Mouse (Mus musculus) stomach, embryonic 16.5 days (tissue): ENCODE measurements around the gene Smurf2. TPM values are rescaled to one million over a fixed set of nuclear protein-coding genes. Genes with fewer than 3 reads are reported as not detected.

Source experiments
- ATAC-seq: fragments of 200-750 bp; cut with Nextera tagmentation; 2 replicates; pipeline ENCODE4 v1.8.0; 2017; ENCODE audit warnings: moderate number of reproducible peaks, moderate TSS enrichment; ENCODE audit not compliant: insufficient read depth, low FRiP score
- H3K27ac ChIP-seq: fragments of 300-500 bp; sonication (generic); 2 replicates; pipeline ENCODE4 v1.5.1; 2014; ENCODE audit warnings: low read length
- H3K27me3 ChIP-seq: fragments of 300-500 bp; sonication (generic); 2 replicates; pipeline ENCODE4 v1.6.1; 2014; ENCODE audit warnings: low read length, control low read depth, mixed read lengths; ENCODE audit not compliant: control insufficient read depth, insufficient read depth
- H3K36me3 ChIP-seq: fragments of 300-500 bp; sonication (generic); 2 replicates; pipeline ENCODE4 v1.6.1; 2014; ENCODE audit warnings: low read length; ENCODE audit not compliant: control insufficient read depth, insufficient read depth
- H3K4me1 ChIP-seq: fragments of 300-500 bp; sonication (generic); 2 replicates; pipeline ENCODE4 v1.6.1; 2014; ENCODE audit warnings: low read length, control low read depth, mixed read lengths; ENCODE audit not compliant: control insufficient read depth, insufficient read depth
- H3K4me2 ChIP-seq: fragments of 300-500 bp; sonication (generic); 2 replicates; pipeline ENCODE4 v1.6.1; 2014; ENCODE audit warnings: low read depth, low read length, mixed read lengths
- H3K4me3 ChIP-seq: fragments of 300-500 bp; sonication (generic); replicated peaks from 2 replicates; pipeline ENCODE4 v1.5.1; 2014; ENCODE audit warnings: mild to moderate bottlenecking, low read length
- H3K9ac ChIP-seq: fragments of 300-500 bp; sonication (generic); 2 replicates; pipeline ENCODE4 v1.6.1; 2014; ENCODE audit warnings: low read length
- H3K9me3 ChIP-seq: fragments of 300-500 bp; sonication (generic); replicated peaks from 2 replicates; pipeline ENCODE4 v1.6.1; 2016; ENCODE audit warnings: low read length, control low read depth; ENCODE audit not compliant: control insufficient read depth
- WGBS: fragments of 180-500 bp; shearing (Covaris S2); extraction: QIAGEN DNeasy Blood & Tissue Kit; methylation state at CpG from one replicate; pipeline ENCODE4 v1.1.7; 2014; 5-methylcytosine and 5-hydroxymethylcytosine counted together
- polyA plus RNA-seq: library from polyadenylated mRNA; unstranded; fragments of >200 nt; fragmentation: Nextera tagmentation; extraction: Ambion mirVana; gene quantifications from 2 replicates; pipeline ENCODE4 v1.2.1, GENCODE M21; 2015

Gene Smurf2
- polyA plus RNA-seq, 1 experiment from 2014 or later, result 14.2 TPM

DNA sequence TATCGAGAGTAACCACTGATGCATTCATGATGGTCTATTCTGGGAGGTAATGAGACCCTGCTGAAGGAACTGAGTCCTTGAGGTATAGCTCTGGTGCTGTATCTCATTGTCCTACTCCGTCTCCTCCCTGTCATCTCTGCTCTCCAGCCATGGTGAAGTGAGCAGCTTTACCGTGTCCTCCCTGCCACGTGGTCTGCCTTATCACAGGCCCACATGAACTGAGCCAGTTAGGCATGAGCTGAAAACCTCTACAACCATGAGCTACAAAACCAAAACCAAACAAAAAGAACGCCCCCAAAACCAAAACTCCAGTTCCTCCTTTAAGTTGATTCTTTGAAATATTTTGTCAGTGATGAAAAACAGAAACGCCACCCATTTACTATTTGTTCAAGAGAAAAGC lies 47.9 kb downstream of the Smurf2 start:
- H3K27ac ChIP-seq, result no peak overlapping the region
- no peak for ATAC-seq
- no peak overlapping the region for H3K9ac ChIP-seq
- H3K4me3 ChIP-seq, result no peak overlapping the region
- 74% methylated on average over 6 of the region's 6 CpGs for WGBS
- H3K4me1 ChIP-seq, result no peaks in the 10 kb centered on the region; the same call in 1 of the 2 replicates
- H3K4me2 ChIP-seq, result no peak overlapping the region
- H3K27me3 ChIP-seq, result no peaks in the 10 kb centered on the region
- H3K36me3 ChIP-seq, result peaks cover 5% of the 10 kb centered on the region; the same call in 1 of the 2 replicates
- no peaks in the 10 kb centered on the region for H3K9me3 ChIP-seq

DNA sequence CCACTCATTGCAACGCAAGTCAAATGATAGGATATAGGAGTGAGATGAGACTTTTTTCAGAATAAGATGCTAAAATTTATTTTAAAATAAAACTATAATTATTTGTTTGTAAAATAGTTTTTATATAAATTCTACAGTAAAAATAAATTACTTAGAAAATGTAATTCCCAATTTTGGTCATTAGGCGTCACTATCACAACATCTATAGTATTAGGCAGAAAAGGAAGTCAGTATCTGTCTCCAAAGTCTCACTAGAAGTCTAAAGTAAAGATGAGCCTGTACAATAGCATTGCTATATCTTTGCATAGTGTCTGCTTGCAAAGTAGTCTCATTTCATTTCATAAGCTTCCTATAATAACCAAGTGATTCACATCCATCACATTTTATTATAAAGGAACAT lies 69.1 kb downstream of the Smurf2 start:
- Histone ChIP-seq H3K36me3 (peaks cover 3% of the 10 kb centered on the region; the same call in 1 of the 2 replicates), H3K27ac (no peak overlapping the region), H3K27me3 (no peaks in the 10 kb centered on the region), H3K4me2 (no peak overlapping the region), H3K9ac (no peak overlapping the region), H3K9me3 (no peaks in the 10 kb centered on the region), H3K4me3 (no peak overlapping the region), H3K4me1 (no peaks in the 10 kb centered on the region)
- 50% methylated on average over 2 of the region's 2 CpGs for WGBS
- ATAC-seq, result no peak

DNA sequence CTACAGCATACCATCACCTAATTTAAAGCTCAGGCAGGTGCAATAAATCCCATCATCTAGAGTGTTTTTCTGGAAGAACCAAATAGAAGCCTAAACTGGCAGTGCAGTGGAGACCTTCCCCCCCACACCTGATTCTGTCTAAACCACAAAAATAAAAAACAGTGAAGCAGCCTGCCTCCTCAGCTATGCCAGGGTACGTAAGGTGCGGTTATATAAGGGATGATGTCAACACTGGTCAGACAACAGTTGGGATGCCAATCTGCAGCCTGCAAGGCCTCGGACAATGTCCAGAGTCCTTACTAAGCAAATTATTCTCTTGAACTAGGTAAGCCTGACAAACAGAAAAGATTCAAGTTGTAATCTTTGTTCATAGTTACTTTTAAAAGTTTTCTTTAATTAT lies 78.5 kb downstream of the Smurf2 start:
- no peaks in the 10 kb centered on the region for H3K4me1 ChIP-seq
- 85% methylated on average over 3 of the region's 3 CpGs for WGBS
- H3K27me3 ChIP-seq, result no peaks in the 10 kb centered on the region
- H3K36me3 ChIP-seq, result peaks cover 6% of the 10 kb centered on the region; the same call in 1 of the 2 replicates
- H3K9ac ChIP-seq, result no peak overlapping the region
- no peak overlapping the region for H3K4me3 ChIP-seq
- ATAC-seq, result no peak
- no peak overlapping the region for H3K27ac ChIP-seq
- H3K4me2 ChIP-seq, result no peak overlapping the region
- H3K9me3 ChIP-seq, result no peaks in the 10 kb centered on the region

GRCm38 (mm10) chr11:106828079-106828478 lies 92.4 kb downstream of the Smurf2 start:
- WGBS, result 94% methylated on average over 7 of the region's 7 CpGs
- Histone ChIP-seq H3K9me3 (no peaks in the 10 kb centered on the region), H3K27ac (no peak overlapping the region), H3K4me2 (no peak overlapping the region), H3K27me3 (no peaks in the 10 kb centered on the region), H3K4me1 (no peaks in the 10 kb centered on the region), H3K4me3 (no peak overlapping the region), H3K36me3 (peaks cover 3% of the 10 kb centered on the region; the same call in 1 of the 2 replicates), H3K9ac (no peak overlapping the region)
- no peak for ATAC-seq

- H3K4me1 ChIP-seq, result no peaks in the 10 kb centered on the region
- no peak overlapping the region for H3K27ac ChIP-seq
- no peak for ATAC-seq
- no peak overlapping the region for H3K9ac ChIP-seq
- no peak overlapping the region for H3K4me3 ChIP-seq
- 87% methylated on average over 10 of the region's 10 CpGs for whole genome bisulfite sequencing
- no peaks in the 10 kb centered on the region for H3K27me3 ChIP-seq
- H3K4me2 ChIP-seq, result no peak overlapping the region
- no peaks in the 10 kb centered on the region for H3K36me3 ChIP-seq
- H3K9me3 ChIP-seq, result no peaks in the 10 kb centered on the region
These were observed 96.1 kb downstream of the Smurf2 start for GRCm38 (mm10) chr11:106824403-106824802.

DNA sequence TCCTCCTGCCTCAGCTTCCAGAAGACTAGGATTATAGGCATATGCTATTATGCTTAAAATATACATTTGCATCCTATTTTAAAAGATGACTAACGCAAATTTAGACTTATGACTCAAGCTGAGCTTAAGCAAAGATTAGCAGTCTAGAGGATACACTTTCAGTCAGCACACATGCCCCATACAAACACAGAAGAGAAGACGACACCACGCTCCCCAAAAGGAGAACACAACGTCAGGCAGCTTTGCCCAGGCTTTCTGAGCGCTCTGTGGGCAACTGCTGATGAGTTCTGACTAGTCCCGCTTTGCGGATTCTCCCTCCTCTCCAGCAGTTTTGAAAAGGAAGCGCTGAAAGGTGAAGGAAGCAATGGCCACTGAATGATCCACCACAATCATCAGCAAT lies 96.8 kb downstream of the Smurf2 start:
- no peaks in the 10 kb centered on the region for H3K9me3 ChIP-seq
- 89% methylated on average over 8 of the region's 8 CpGs for WGBS
- H3K27me3 ChIP-seq, result no peaks in the 10 kb centered on the region
- no peak overlapping the region for H3K27ac ChIP-seq
- ATAC-seq, result no peak
- H3K4me3 ChIP-seq, result no peak overlapping the region
- H3K36me3 ChIP-seq, result no peaks in the 10 kb centered on the region
- H3K4me1 ChIP-seq, result no peaks in the 10 kb centered on the region
- H3K9ac ChIP-seq, result no peak overlapping the region
- H3K4me2 ChIP-seq, result no peak overlapping the region

DNA sequence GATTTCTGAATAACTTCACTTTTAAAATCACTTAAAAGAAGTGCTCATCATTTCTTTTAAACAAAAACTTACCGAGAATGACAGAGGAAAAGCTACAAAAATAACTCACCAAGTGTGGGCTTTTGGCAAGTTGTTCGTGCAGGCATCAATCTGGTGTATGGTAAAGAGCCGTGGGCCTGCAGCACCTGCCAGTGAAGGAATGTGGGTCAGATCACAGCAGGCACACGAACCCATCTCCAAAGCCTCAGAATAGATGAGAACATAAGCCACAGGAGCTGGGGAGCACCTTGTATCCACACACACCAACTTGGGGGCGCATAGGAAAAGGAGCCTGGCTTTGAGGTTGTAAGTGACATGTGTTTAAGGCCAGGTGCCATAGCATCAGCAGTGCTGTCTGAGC lies 97.6 kb downstream of the Smurf2 start:
- ATAC-seq, result no peak
- H3K9ac ChIP-seq, result no peak overlapping the region
- H3K9me3 ChIP-seq, result no peaks in the 10 kb centered on the region
- no peak overlapping the region for H3K4me2 ChIP-seq
- H3K27me3 ChIP-seq, result no peaks in the 10 kb centered on the region
- no peak overlapping the region for H3K4me3 ChIP-seq
- H3K27ac ChIP-seq, result no peak overlapping the region
- H3K4me1 ChIP-seq, result no peaks in the 10 kb centered on the region
- no peaks in the 10 kb centered on the region for H3K36me3 ChIP-seq
- WGBS, result 82% methylated on average over 5 of the region's 5 CpGs

- Histone ChIP-seq H3K4me3 (no peak overlapping the region), H3K9ac (no peak overlapping the region), H3K27me3 (no peaks in the 10 kb centered on the region), H3K36me3 (no peaks in the 10 kb centered on the region), H3K9me3 (no peaks in the 10 kb centered on the region), H3K4me1 (no peaks in the 10 kb centered on the region), H3K4me2 (no peak overlapping the region), H3K27ac (no peak overlapping the region)
- WGBS, result 88% methylated on average over 8 of the region's 8 CpGs
- ATAC-seq, result no peak
These were observed 98.0 kb downstream of the Smurf2 start for GRCm38 (mm10) chr11:106822491-106822890.

GRCm38 (mm10) chr11:106821397-106821796 lies 99.1 kb downstream of the Smurf2 start:
- no peaks in the 10 kb centered on the region for H3K9me3 ChIP-seq
- H3K4me3 ChIP-seq, result no peak overlapping the region
- H3K4me1 ChIP-seq, result no peaks in the 10 kb centered on the region
- no peak overlapping the region for H3K27ac ChIP-seq
- H3K9ac ChIP-seq, result no peak overlapping the region
- ATAC-seq, result no peak
- 0 out of 2 replicates have a peak, but pooled peaks cover 3% of the 10 kb centered on the region for H3K36me3 ChIP-seq
- WGBS, result 81% methylated on average over 6 of the region's 6 CpGs
- H3K4me2 ChIP-seq, result no peak overlapping the region
- no peaks in the 10 kb centered on the region for H3K27me3 ChIP-seq

DNA sequence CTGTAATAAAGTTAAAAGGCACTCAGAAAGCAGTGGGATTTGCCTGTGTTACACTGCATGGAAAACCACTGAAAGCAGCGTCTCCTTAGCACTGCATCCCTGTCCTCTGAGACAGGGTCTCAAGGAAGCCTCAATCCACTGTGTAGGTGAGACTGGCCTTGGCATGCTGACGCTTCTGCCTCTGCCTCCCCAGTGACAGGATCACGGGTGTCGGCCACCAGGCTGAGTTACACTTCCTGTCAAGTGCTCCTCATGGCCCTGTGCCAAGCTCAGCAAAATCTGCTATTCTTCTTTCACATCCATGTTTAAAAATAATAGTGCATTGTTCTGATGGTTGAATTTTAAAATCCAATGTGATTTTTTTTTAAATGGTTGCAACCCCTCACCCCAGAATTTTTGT lies 99.5 kb downstream of the Smurf2 start:
- no peak overlapping the region for H3K4me3 ChIP-seq
- no peak overlapping the region for H3K9ac ChIP-seq
- H3K4me2 ChIP-seq, result no peak overlapping the region
- no peaks in the 10 kb centered on the region for H3K27me3 ChIP-seq
- 0 out of 2 replicates have a peak, but pooled peaks cover 3% of the 10 kb centered on the region for H3K36me3 ChIP-seq
- H3K9me3 ChIP-seq, result no peaks in the 10 kb centered on the region
- H3K4me1 ChIP-seq, result no peaks in the 10 kb centered on the region
- no peak for ATAC-seq
- H3K27ac ChIP-seq, result no peak overlapping the region
- 53% methylated on average over 4 of the region's 4 CpGs for WGBS
